Mouse (Mus musculus): ENCODE measurements around the gene Fam171a2.

- TF ChIP-seq TAL1 (IDR thresholded peaks at IDR 0.05; ENCODE audit: low read length) (no peak), GATA1 (IDR thresholded peaks at IDR 0.05; ENCODE audit: low read length) (no peak)
Observed at GRCm38 (mm10) chr11:102481779-102482178, 34.3 kb upstream of the Fam171a2 start.

All from erythroblast, embryonic 14.5 days (primary cell).